Mouse (Mus musculus) ovary, adult 2 months (tissue): Measurements from ENCODE around the gene Gm43951. TPM values are rescaled to one million over a fixed set of nuclear protein-coding genes. Genes with fewer than 3 reads are reported as not detected.

Experiments used
- polyA plus RNA-seq: library from polyadenylated mRNA; depleted of rRNA; stranded (reverse); fragments of >200 nt; gene quantifications from 2 replicates; pipeline ENCODE4 v1.2.3, GENCODE M21; 2012; rRNA removed

Gene Gm43951
- polyA plus RNA-seq, result 0.33 and 0.44 TPM in 2 replicates

DNA sequence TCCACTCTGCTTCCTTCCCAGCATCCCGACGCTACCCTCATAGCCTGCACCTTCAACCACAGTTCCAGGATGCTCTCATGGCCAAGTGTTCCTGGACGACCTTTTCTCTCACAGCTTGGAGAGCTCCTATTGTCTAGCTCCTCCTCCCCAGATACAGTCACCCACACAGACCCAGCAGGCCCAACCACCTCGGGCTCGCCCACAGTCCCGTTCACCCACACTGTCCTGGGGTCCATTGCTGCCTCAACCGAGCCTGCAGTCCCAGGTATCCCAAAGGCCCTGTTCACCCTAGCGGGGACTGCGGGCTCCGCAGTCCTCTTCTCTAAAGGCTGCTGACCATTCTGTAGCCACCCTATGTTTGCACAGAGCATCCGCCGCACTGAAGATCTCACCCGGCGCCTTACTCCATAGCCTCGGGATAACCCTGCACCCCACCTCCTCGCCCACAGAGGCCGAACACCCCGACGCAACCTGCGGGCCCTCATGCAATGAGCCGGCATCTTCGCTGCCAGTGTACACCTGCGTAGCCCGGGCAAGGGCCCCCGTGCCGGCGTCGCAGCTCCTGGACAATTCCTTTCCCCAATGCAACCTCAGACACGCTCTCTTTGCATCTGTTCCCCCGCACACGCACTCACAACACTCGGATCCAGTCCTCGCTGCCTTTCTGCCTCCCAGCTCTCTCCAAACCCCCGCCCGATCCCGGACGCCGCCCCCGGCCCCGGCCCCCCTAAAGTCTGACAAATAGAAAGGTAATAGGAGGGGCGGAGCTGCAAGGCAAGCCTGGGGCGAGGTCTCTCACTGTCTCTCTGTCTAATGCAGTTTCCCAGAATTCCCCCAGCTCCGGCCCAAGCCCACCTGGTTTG lies at the start of gene Gm43951:
TSS of gene Gm43951 (minus strand) at position 500 of the 863 bp plus-strand sequence.

DNA sequence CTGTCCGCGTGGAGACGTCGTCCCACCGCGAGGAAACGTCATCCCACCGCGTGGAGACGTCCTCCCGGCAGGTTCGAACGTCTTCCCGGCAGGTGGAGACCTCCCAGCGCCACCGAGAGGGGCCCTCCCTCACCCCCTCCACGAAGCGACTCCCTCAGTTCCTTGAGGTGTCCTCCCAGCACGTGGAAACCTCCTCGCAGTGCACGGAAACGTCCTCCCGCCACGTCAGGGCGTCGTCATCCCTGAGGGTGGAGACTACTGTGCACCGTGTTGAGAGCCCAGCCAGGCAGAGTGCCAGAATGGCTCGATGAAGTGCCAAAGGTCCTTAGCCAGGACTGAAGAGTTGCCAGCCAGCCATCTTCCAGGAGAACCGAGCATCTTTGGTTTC lies 8.8 kb upstream of the Gm43951 start, which contains the start of gene Med31:
TSS of gene Med31 (minus strand) at position 183 of the 388 bp plus-strand sequence.

DNA sequence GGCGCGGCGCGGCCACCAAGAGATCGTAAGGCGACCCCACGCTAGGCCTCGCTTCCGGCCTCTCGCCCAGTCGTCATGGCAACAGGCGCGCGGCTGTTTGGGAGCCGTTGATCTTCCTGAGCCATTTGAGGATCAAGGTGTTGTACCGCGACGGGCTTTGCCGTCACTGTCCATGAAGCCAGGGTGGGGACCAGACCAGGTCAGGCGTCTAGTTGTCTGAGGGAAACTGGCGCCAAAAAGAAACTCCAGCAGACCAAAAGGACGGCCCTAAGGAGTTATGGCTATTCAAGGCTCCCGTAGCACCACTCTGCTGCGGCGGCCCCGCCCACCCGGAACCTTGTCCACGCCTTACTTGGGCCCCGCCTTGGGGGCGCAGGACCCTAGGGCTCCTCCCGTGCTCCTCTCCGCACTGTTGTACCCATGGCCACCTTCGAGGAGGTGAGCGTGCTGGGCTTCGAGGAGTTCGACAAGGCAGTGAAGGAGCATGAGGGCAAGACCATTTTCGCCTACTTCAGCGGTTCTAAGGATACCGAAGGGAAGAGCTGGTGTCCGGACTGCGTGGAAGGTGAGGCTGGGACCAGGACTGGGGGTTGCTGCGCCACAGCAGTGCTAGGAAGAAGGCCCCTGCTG lies 679 bp upstream of the Gm43951 start, which contains the start of the genes 4933427D14Rik and Txndc17:
TSS of gene 4933427D14Rik (minus strand) at position 256 of the 630 bp plus-strand sequence.
TSS of gene Txndc17 (plus strand) at position 344 of the 630 bp plus-strand sequence.

Other genes starting within 250 kb of the Gm43951 start
- gene Aipl1, start 169.3 kb downstream of the Gm43951 start, polyA plus RNA-seq, result 0.75 and 1.7 TPM in 2 replicates
- gene Pimreg, start 164.8 kb downstream of the Gm43951 start, polyA plus RNA-seq, result 11.0 and 18.1 TPM in 2 replicates
- 14.7 and 19.9 TPM in 2 replicates for gene Pitpnm3, start 71.1 kb downstream of the Gm43951 start, polyA plus RNA-seq
- gene 4933427D14Rik, start 619 bp upstream of the Gm43951 start, polyA plus RNA-seq, result 7.6 and 8.4 TPM in 2 replicates
- 29.3 and 41.0 TPM in 2 replicates for gene Txndc17, start 707 bp upstream of the Gm43951 start, polyA plus RNA-seq
- gene Med31, start 8.8 kb upstream of the Gm43951 start, polyA plus RNA-seq, result 7.7 and 8.2 TPM in 2 replicates
- gene Slc13a5, start 60.4 kb upstream of the Gm43951 start, polyA plus RNA-seq, result 0.75 and 0.92 TPM in 2 replicates
- 23.4 and 28.6 TPM in 2 replicates for gene Xaf1, start 94.8 kb upstream of the Gm43951 start, polyA plus RNA-seq
- 0.17 TPM in 1 of 2 replicates, not detected in the other for gene Fbxo39, start 107.6 kb upstream of the Gm43951 start, polyA plus RNA-seq
- 3.8 and 4.7 TPM in 2 replicates for gene Tekt1, start 155.6 kb upstream of the Gm43951 start, polyA plus RNA-seq
- 17.1 and 28.2 TPM in 2 replicates for gene Smtnl2, start 204.9 kb upstream of the Gm43951 start, polyA plus RNA-seq
- gene Ggt6, start 228.7 kb upstream of the Gm43951 start, polyA plus RNA-seq, result 2.2 and 2.9 TPM in 2 replicates
- 86.4 and 93.0 TPM in 2 replicates for gene Mybbp1a, start 234.5 kb upstream of the Gm43951 start, polyA plus RNA-seq